Mouse (Mus musculus) urinary bladder, adult 2 months (tissue): Measurements from ENCODE around the gene Gcnt2. TPM values are rescaled to one million over a fixed set of nuclear protein-coding genes. Genes with fewer than 3 reads are reported as not detected.

Experiments
- DNase-seq: peaks from one replicate; pipeline ENCODE4 v3.0.0; 2022; ENCODE audit warnings: low spot score
- polyA plus RNA-seq: library from polyadenylated mRNA; depleted of rRNA; stranded (reverse); fragments of >200 nt; gene quantifications from 2 replicates; pipeline ENCODE4 v1.2.3, GENCODE M21; 2012; rRNA removed

The Gcnt2 gene
- polyA plus RNA-seq: 10.3 and 20.4 TPM in 2 replicates

- no peak for DNase-seq
Measured at GRCm38 (mm10) chr13:40859652-40860399, at the start of gene Gcnt2. Gene Gcnt2 (plus strand): TSS chr13:40859754.

- no peak for DNase-seq
Measured at GRCm38 (mm10) chr13:40820617-40821016, 38.9 kb upstream of the Gcnt2 start.

- DNase-seq: no peak
Measured at GRCm38 (mm10) chr13:40821911-40822310, 37.6 kb upstream of the Gcnt2 start.

GRCm38 (mm10) chr13:40841146-40841787 lies 18.3 kb upstream of the Gcnt2 start:
- DNase-seq: no peak

- DNase-seq: no peak
Measured at GRCm38 (mm10) chr13:40842141-40842540, 17.4 kb upstream of the Gcnt2 start.

- DNase-seq: no peak
Measured at GRCm38 (mm10) chr13:40843418-40844067, 16.0 kb upstream of the Gcnt2 start.

- DNase-seq: no peak
Measured at GRCm38 (mm10) chr13:40844144-40844543, 15.4 kb upstream of the Gcnt2 start.

GRCm38 (mm10) chr13:40845951-40846350 lies 13.6 kb upstream of the Gcnt2 start:
- no peak for DNase-seq

- DNase-seq: no peak
Measured at GRCm38 (mm10) chr13:40846375-40846774, 13.2 kb upstream of the Gcnt2 start.

GRCm38 (mm10) chr13:40847898-40848297 lies 11.7 kb upstream of the Gcnt2 start:
- DNase-seq: no peak

- no peak for DNase-seq
Measured at GRCm38 (mm10) chr13:40850686-40851085, 8.9 kb upstream of the Gcnt2 start.

- no peak for DNase-seq
Measured at GRCm38 (mm10) chr13:40851281-40851680, 8.3 kb upstream of the Gcnt2 start.

- DNase-seq: no peak
Measured at GRCm38 (mm10) chr13:40851961-40852360, 7.6 kb upstream of the Gcnt2 start.

- DNase-seq: no peak
Measured at GRCm38 (mm10) chr13:40852791-40853190, 6.8 kb upstream of the Gcnt2 start.

- no peak for DNase-seq
Measured at GRCm38 (mm10) chr13:40853842-40854241, 5.7 kb upstream of the Gcnt2 start.

GRCm38 (mm10) chr13:40854451-40855058 lies 5.0 kb upstream of the Gcnt2 start:
- DNase-seq: no peak

- DNase-seq: no peak
Measured at GRCm38 (mm10) chr13:40855266-40855665, 4.3 kb upstream of the Gcnt2 start.

GRCm38 (mm10) chr13:40856786-40857185 lies 2.8 kb upstream of the Gcnt2 start:
- no peak for DNase-seq

GRCm38 (mm10) chr13:40857281-40857818 lies 2.2 kb upstream of the Gcnt2 start:
- no peak for DNase-seq

GRCm38 (mm10) chr13:40859225-40859624 lies 329 bp upstream of the Gcnt2 start:
- no peak for DNase-seq

- no peak for DNase-seq
Measured at GRCm38 (mm10) chr13:40863006-40863405, 3.5 kb downstream of the Gcnt2 start.
